Mouse (Mus musculus) midbrain, embryonic 12.5 days (tissue): ENCODE results near the gene Tceal7. TPM values are rescaled to one million over a fixed set of nuclear protein-coding genes. Genes with fewer than 3 reads are reported as not detected.

Source experiments
- ATAC-seq: fragments of 200-750 bp; cut with Nextera tagmentation; 2 replicates; pipeline ENCODE4 v1.8.0; 2017; ENCODE audit warnings: low read depth, moderate TSS enrichment, moderate library complexity; ENCODE audit not compliant: low FRiP score
- H3K27ac ChIP-seq: fragments of 300-500 bp; sonication (generic); replicated peaks from 2 replicates; pipeline ENCODE4 v1.5.1; 2016; ENCODE audit warnings: mild to moderate bottlenecking
- H3K27me3 ChIP-seq: fragments of 300-500 bp; sonication (generic); 2 replicates; pipeline ENCODE4 v1.6.1; 2016; ENCODE audit warnings: mild to moderate bottlenecking
- H3K36me3 ChIP-seq: fragments of 300-500 bp; sonication (generic); 2 replicates; pipeline ENCODE4 v1.6.1; 2016
- H3K4me1 ChIP-seq: fragments of 300-500 bp; sonication (generic); 2 replicates; pipeline ENCODE4 v1.6.1; 2016
- H3K4me2 ChIP-seq: fragments of 300-500 bp; sonication (generic); replicated peaks from 2 replicates; pipeline ENCODE4 v1.6.1; 2016; ENCODE audit warnings: mild to moderate bottlenecking, moderate library complexity
- H3K4me3 ChIP-seq: fragments of 300-500 bp; sonication (generic); 2 replicates; pipeline ENCODE4 v1.5.1; 2016; ENCODE audit warnings: mild to moderate bottlenecking
- H3K9ac ChIP-seq: fragments of 300-500 bp; sonication (generic); replicated peaks from 2 replicates; pipeline ENCODE4 v1.6.1; 2016; ENCODE audit warnings: mild to moderate bottlenecking, moderate library complexity
- H3K9me3 ChIP-seq: fragments of 300-500 bp; sonication (generic); 2 replicates; pipeline ENCODE4 v1.6.1; 2016; ENCODE audit warnings: mild to moderate bottlenecking
- WGBS: fragments of 180-500 bp; shearing (Covaris S2); methylation state at CpG from one replicate; pipeline ENCODE4 v1.1.7; 2016; 5-methylcytosine and 5-hydroxymethylcytosine counted together
- polyA plus RNA-seq: library from polyadenylated mRNA; unstranded; fragments of >200 nt; fragmentation: Nextera tagmentation; extraction: Ambion mirVana; gene quantifications from 2 replicates; pipeline ENCODE4 v1.2.1, GENCODE M21; 2016

Gene Tceal7
- polyA plus RNA-seq, 1 experiment from 2014 or later, result 0.80 TPM

- Histone ChIP-seq H3K36me3 (no peaks in the 10 kb centered on the region), H3K27ac (no peak within 1 kb of the TSS), H3K4me3 (peak within 1 kb of the TSS; percentile 49), H3K4me2 (peak within 1 kb of the TSS; percentile 56), H3K9me3 (no peaks in the 10 kb centered on the region), H3K27me3 (peaks cover 10% of the 10 kb centered on the region), H3K9ac (peak within 1 kb of the TSS; percentile 49), H3K4me1 (no peaks in the 10 kb centered on the region)
- peak; percentile 87 for ATAC-seq
- WGBS, result 20% methylated on average over 9 of the region's 9 CpGs
These were observed 10.9 kb upstream of the Tceal7 start, which contains the start of gene Tceal5 for GRCm38 (mm10) chrX:136203664-136204066. Gene Tceal5, minus strand, starts transcription at chrX:136203876.

- Histone ChIP-seq H3K27me3 (peaks cover 10% of the 10 kb centered on the region), H3K4me2 (no peak overlapping the region), H3K27ac (no peak overlapping the region), H3K4me1 (no peaks in the 10 kb centered on the region), H3K36me3 (no peaks in the 10 kb centered on the region), H3K9me3 (no peaks in the 10 kb centered on the region), H3K4me3 (no peak overlapping the region), H3K9ac (no peak overlapping the region)
- no peak for ATAC-seq
- WGBS, result 85% methylated on average over 6 of the region's 6 CpGs
These were observed 10.2 kb upstream of the Tceal7 start for GRCm38 (mm10) chrX:136204406-136204805.

GRCm38 (mm10) chrX:136213396-136213795 lies 1.2 kb upstream of the Tceal7 start:
- no peak overlapping the region for H3K9ac ChIP-seq
- no peak for ATAC-seq
- H3K27ac ChIP-seq, result no peak overlapping the region
- WGBS, result 65% methylated on average over 2 of the region's 2 CpGs
- H3K36me3 ChIP-seq, result no peaks in the 10 kb centered on the region
- no peaks in the 10 kb centered on the region for H3K9me3 ChIP-seq
- H3K4me3 ChIP-seq, result no peak overlapping the region
- H3K4me2 ChIP-seq, result no peak overlapping the region
- H3K27me3 ChIP-seq, result no peaks in the 10 kb centered on the region
- H3K4me1 ChIP-seq, result no peaks in the 10 kb centered on the region

GRCm38 (mm10) chrX:136216303-136216702 lies 1.7 kb downstream of the Tceal7 start:
- H3K9me3 ChIP-seq, result no peaks in the 10 kb centered on the region
- ATAC-seq, result no peak
- H3K4me3 ChIP-seq, result no peak overlapping the region
- H3K36me3 ChIP-seq, result no peaks in the 10 kb centered on the region
- no peak overlapping the region for H3K27ac ChIP-seq
- H3K4me1 ChIP-seq, result no peaks in the 10 kb centered on the region
- no peak overlapping the region for H3K9ac ChIP-seq
- WGBS, result 69% methylated on average over 1 of the region's 1 CpGs
- no peak overlapping the region for H3K4me2 ChIP-seq
- no peaks in the 10 kb centered on the region for H3K27me3 ChIP-seq

GRCm38 (mm10) chrX:136223714-136224113 lies 9.1 kb downstream of the Tceal7 start:
- Histone ChIP-seq H3K36me3 (no peaks in the 10 kb centered on the region), H3K27me3 (peaks cover 6% of the 10 kb centered on the region; the same call in 1 of the 2 replicates), H3K9me3 (no peaks in the 10 kb centered on the region), H3K4me2 (no peak overlapping the region), H3K4me1 (no peaks in the 10 kb centered on the region), H3K4me3 (no peak overlapping the region), H3K9ac (no peak overlapping the region), H3K27ac (no peak overlapping the region)
- WGBS, result 86% methylated on average over 6 of the region's 6 CpGs
- ATAC-seq, result no peak

- H3K36me3 ChIP-seq, result no peaks in the 10 kb centered on the region
- H3K9me3 ChIP-seq, result no peaks in the 10 kb centered on the region
- no peak overlapping the region for H3K4me2 ChIP-seq
- ATAC-seq, result no peak
- H3K27me3 ChIP-seq, result peaks cover 6% of the 10 kb centered on the region; the same call in 1 of the 2 replicates
- 86% methylated on average over 5 of the region's 5 CpGs for WGBS
- no peak overlapping the region for H3K4me3 ChIP-seq
- H3K9ac ChIP-seq, result no peak overlapping the region
- no peaks in the 10 kb centered on the region for H3K4me1 ChIP-seq
- H3K27ac ChIP-seq, result no peak overlapping the region
These were observed 13.2 kb downstream of the Tceal7 start for GRCm38 (mm10) chrX:136227768-136228167.

- WGBS, result 55% methylated on average over 3 of the region's 3 CpGs
- H3K4me3 ChIP-seq, result no peak overlapping the region
- no peaks in the 10 kb centered on the region for H3K9me3 ChIP-seq
- ATAC-seq, result no peak
- H3K27ac ChIP-seq, result no peak overlapping the region
- no peaks in the 10 kb centered on the region for H3K27me3 ChIP-seq
- H3K36me3 ChIP-seq, result no peaks in the 10 kb centered on the region
- H3K4me1 ChIP-seq, result no peaks in the 10 kb centered on the region
- no peak overlapping the region for H3K4me2 ChIP-seq
- no peak overlapping the region for H3K9ac ChIP-seq
These were observed 23.5 kb downstream of the Tceal7 start for GRCm38 (mm10) chrX:136238118-136238517.

- Histone ChIP-seq H3K27ac (no peak overlapping the region), H3K36me3 (no peaks in the 10 kb centered on the region), H3K4me3 (no peak overlapping the region), H3K9ac (no peak overlapping the region), H3K27me3 (no peaks in the 10 kb centered on the region), H3K4me2 (no peak overlapping the region), H3K4me1 (no peaks in the 10 kb centered on the region), H3K9me3 (no peaks in the 10 kb centered on the region)
- WGBS, result 81% methylated on average over 2 of the region's 2 CpGs
- no peak for ATAC-seq
These were observed 28.6 kb downstream of the Tceal7 start for GRCm38 (mm10) chrX:136243181-136243580.

- Histone ChIP-seq H3K27ac (peak within 1 kb of the TSS; percentile 57), H3K9ac (peak within 1 kb of the TSS; percentile 69), H3K27me3 (no peaks in the 10 kb centered on the region), H3K9me3 (no peaks in the 10 kb centered on the region), H3K4me2 (peak within 1 kb of the TSS; percentile 55), H3K4me3 (peak within 1 kb of the TSS; percentile 56), H3K4me1 (no peaks in the 10 kb centered on the region), H3K36me3 (no peaks in the 10 kb centered on the region)
- ATAC-seq, result peak; percentile 95
- 22% methylated on average over 20 of the region's 20 CpGs for WGBS
These were observed 30.1 kb downstream of the Tceal7 start, which contains the start of gene Tceal9 for GRCm38 (mm10) chrX:136244574-136245229. Gene Tceal9, plus strand, starts transcription at chrX:136245079.

GRCm38 (mm10) chrX:136245521-136246071 lies 31.0 kb downstream of the Tceal7 start:
- WGBS, result 26% methylated on average over 13 of the region's 15 CpGs
- peak overlapping the region; percentile 55 for H3K4me2 ChIP-seq
- no peaks in the 10 kb centered on the region for H3K4me1 ChIP-seq
- peak; percentile 72 for ATAC-seq
- no peaks in the 10 kb centered on the region for H3K9me3 ChIP-seq
- no peaks in the 10 kb centered on the region for H3K36me3 ChIP-seq
- peak overlapping the region; percentile 57 for H3K27ac ChIP-seq
- no peaks in the 10 kb centered on the region for H3K27me3 ChIP-seq
- H3K4me3 ChIP-seq, result peak overlapping the region; percentile 56
- H3K9ac ChIP-seq, result peak overlapping the region; percentile 69

GRCm38 (mm10) chrX:136248811-136249210 lies 34.2 kb downstream of the Tceal7 start:
- ATAC-seq, result no peak
- H3K9ac ChIP-seq, result no peak overlapping the region
- no peak overlapping the region for H3K27ac ChIP-seq
- H3K4me1 ChIP-seq, result no peaks in the 10 kb centered on the region
- H3K4me2 ChIP-seq, result no peak overlapping the region
- WGBS, result 88% methylated on average over 6 of the region's 6 CpGs
- H3K9me3 ChIP-seq, result no peaks in the 10 kb centered on the region
- no peaks in the 10 kb centered on the region for H3K36me3 ChIP-seq
- H3K27me3 ChIP-seq, result no peaks in the 10 kb centered on the region
- no peak overlapping the region for H3K4me3 ChIP-seq

- Histone ChIP-seq H3K27me3 (no peaks in the 10 kb centered on the region), H3K9ac (no peak overlapping the region), H3K4me1 (no peaks in the 10 kb centered on the region), H3K9me3 (no peaks in the 10 kb centered on the region), H3K36me3 (no peaks in the 10 kb centered on the region), H3K27ac (no peak overlapping the region), H3K4me3 (no peak overlapping the region), H3K4me2 (no peak overlapping the region)
- no peak for ATAC-seq
- 84% methylated on average over 7 of the region's 7 CpGs for WGBS
These were observed 35.1 kb downstream of the Tceal7 start for GRCm38 (mm10) chrX:136249671-136250070.
